Mouse (Mus musculus) liver, postnatal 0 days (tissue): Measurements from ENCODE around the gene Def8.

Experiments
- CTCF ChIP-seq: sonication (generic); IDR thresholded peaks from 2 replicates; pipeline ENCODE4 v1.5.1; 2016; ENCODE audit warnings: antibody characterized with exemption, low read depth
- EP300 ChIP-seq: IDR thresholded peaks from 2 replicates; pipeline ENCODE4 v1.6.1; 2016; ENCODE audit warnings: antibody characterized with exemption, low read depth, mild to moderate bottlenecking

GRCm38 (mm10) chr8:123374239-123374578 is 49.1 kb upstream of the Def8 start:
- TF ChIP-seq CTCF (no peak), EP300 (no peak)
